Mouse (Mus musculus) hematopoietic stem cell, adult 5-6 weeks (primary cell): Measurements from ENCODE around the gene Josd1. TPM values are rescaled to one million over a fixed set of nuclear protein-coding genes. Genes with fewer than 3 reads are reported as not detected.

ENCODE experiments used
- ATAC-seq, 2 experiments: fragments of 125-278 bp in 1 of 2; replicated peaks in 1 of 2; 2 replicates each; pipeline ENCODE4 v1.8.0; 2016 to 2017; ENCODE audit warnings: inconsistent platforms in 2 of 2, mild to moderate bottlenecking in 2 of 2, moderate number of reproducible peaks in 2 of 2, low read depth in 1 of 2, moderate TSS enrichment in 1 of 2; ENCODE audit not compliant: low FRiP score in 2 of 2, poor library complexity in 2 of 2, severe bottlenecking in 2 of 2, insufficient read depth in 1 of 2, low TSS enrichment in 1 of 2
- total RNA-seq: library from RNA; stranded (forward); fragments of 172-1452, 232-1000 nt; gene quantifications from 2 replicates; pipeline ENCODE4 v1.2.3, GENCODE M21; 2017

Josd1 gene
- total RNA-seq, 1 experiment from 2014 or later, result 35.1 TPM

GRCm38 (mm10) chr15:79696508-79696907 is 8.8 kb upstream of the Josd1 start:
- no peak for ATAC-seq

- no peak for ATAC-seq
These were observed 7.8 kb upstream of the Josd1 start for GRCm38 (mm10) chr15:79695516-79695915.

- ATAC-seq, result peak; percentile 33 to 38; a peak in 3 of 4 replicates
These were observed 6.8 kb upstream of the Josd1 start for GRCm38 (mm10) chr15:79694512-79694911.

DNA sequence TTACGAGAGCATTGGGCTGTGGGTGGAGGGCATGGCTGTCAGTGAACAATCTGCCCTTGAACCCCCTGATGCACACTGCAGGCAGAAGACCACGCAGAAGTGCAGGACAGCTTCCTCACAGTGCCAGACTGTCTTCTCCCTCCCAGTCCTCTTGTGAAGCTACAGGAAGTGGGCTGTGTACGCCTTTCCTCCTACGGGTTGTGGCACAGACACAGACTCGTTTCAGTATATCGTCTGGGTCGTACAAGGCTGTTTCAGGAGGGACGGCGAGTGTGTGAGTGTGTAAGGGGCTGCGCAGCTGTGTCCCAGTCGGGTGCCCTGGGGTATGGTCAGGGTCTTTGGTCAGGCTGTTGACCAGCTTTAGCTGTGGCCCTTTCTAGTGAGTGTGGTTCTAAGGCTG is 6.0 kb upstream of the Josd1 start:
- ATAC-seq, result peak in 1 of 2 experiments; percentile 8; a peak in 1 of 4 replicates

DNA sequence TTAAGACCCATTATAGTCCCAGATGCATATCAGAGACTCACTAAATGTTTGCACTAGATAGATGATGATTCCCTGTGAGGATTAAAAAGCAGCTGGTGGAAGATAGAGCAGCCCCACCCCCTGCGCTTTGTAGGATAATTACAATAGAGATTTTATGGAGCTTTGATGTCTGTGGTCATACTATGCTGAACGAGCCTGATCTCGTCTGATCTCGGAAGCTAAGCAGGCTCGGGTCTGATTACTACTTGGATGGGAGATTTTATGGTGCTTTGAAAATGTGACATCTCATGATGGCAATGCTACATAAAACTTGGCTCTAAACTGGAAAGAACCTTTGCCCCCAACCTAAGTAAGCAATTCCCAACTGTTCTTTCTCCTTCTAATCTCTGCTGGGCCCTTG is 4.6 kb upstream of the Josd1 start:
- ATAC-seq, result no peak

- ATAC-seq, result no peak
These were observed 3.3 kb upstream of the Josd1 start for GRCm38 (mm10) chr15:79691023-79691508.

DNA sequence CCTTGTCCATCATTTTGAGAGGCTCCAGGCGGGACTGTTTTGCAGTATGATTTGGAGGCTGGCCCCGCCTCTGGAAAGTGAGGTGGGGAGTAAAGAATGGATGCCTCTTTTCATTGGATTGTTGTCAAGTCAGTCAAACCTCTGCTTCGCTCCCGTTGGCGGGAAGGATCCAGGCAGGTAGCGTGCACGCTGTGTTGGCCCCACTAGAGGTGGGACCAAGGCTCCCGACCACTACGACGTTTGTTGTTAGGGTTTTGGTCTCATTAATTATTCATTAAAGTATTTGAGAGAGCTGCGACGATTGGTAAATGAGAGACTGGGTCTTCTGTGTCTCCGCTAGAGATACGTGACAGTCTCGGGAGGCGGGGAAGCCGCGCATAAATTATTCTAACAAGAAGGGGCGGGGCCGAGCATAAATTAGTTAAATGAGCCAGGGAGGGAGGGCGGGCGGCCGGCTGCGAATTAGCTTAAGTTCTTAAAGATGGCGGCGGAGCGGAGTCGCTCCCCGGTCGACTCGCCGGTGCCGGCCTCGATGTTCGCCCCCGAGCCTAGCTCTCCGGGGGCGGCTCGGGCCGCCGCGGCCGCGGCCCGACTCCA is 2.8 kb upstream of the Josd1 start, which contains the start of gene Gtpbp1:
TSS of gene Gtpbp1 (plus strand) at position 420 of the 597 bp plus-strand sequence.
- ATAC-seq, result peak; percentile 80 to 85

GRCm38 (mm10) chr15:79689662-79690425 is 2.1 kb upstream of the Josd1 start:
- no peak for ATAC-seq

DNA sequence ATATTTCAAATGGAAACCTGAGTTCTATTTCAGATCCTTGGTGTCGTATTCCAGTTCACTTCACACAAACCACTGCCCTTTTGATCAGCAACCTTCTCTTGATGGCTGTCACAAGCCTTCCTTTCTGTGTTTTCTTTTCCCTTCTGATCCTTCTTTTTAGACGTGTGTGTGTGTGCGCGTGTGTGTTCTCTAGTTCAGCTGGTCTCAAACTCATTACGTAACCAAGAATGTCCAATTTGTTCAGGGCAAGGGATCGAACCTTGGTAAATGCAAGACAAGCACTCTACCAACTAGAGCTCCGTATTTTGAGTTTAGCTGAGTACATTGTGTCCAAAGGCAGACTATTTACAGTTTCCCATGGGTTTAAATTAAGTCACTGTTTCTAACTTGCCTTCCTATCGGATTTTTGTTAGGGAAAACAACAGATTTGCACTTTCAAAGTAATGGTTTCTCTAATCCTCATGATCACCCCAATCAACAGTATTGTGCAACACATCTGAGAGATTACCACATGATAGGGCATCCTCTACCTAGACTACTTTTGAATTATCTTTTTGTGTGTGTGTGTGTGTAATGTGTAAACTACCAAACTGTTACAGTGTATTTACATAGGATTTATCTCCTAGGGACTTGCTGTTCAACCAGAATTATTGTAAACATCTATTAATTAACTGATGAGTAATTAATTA is 693 bp upstream of the Josd1 start:
- ATAC-seq, result no peak

GRCm38 (mm10) chr15:79687175-79687574 is 544 bp downstream of the Josd1 start:
- ATAC-seq, result no peak

DNA sequence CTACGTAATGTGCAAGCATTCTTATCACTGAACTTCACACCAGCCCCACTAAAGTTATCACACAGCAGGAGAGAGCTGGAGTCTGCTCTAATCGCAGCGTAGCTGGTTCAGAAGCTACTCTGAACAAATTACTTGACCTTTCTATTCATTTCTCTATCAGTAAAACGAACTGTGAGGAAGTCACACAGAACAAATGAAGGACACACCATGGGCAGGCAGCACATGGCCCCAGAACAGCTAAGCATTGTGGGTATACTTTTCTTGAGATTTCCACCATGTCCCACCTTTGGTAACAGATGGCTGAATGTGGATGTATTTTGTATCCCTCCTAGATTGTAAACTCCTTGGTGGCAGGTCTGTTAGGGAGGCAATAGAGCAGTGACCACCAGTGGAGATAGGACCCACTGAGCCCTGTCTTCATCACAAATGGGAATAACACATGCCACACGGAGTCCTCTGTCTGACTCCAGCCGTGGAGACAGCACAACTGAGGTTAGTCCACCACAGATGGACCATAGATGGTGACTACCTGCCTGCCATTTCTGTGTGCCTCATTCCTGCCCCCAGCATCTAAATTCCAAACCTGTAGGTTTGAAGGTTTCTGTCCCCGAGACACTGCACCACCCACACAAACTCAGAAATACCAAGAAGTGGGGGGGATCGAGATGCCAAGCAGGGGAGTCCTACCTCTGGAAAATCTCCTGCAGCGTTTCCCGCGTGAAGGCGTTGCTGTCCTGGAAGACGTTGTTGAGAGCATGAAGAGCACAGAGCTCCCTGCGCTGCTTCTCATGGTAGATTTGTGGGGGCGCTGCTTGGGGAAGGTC is 1.5 kb downstream of the Josd1 start:
- no peak for ATAC-seq

DNA sequence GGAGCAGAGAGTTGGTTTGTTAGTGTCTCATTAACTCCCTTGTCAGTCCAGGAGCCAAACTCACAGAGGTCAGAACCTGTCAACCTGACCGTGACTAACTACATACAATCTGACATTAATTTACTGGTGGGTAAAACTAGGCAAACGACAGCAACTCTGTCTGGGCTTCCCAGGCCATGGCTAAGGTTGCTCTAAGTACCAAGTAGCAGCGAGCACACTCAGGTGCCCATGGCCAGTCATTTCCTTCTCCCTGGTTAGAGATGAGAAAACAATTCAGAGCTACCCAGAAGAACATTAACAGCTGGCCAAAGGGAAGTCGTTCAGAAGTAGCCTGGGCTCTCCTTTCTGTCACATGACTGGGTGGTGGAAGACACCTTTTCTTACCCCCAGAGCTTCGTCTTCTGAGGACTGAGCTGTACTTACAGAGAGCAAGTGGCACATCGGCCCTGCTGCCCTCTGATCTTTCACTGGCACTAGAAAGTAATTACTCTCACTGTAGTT is 2.5 kb downstream of the Josd1 start:
- ATAC-seq, result no peak

DNA sequence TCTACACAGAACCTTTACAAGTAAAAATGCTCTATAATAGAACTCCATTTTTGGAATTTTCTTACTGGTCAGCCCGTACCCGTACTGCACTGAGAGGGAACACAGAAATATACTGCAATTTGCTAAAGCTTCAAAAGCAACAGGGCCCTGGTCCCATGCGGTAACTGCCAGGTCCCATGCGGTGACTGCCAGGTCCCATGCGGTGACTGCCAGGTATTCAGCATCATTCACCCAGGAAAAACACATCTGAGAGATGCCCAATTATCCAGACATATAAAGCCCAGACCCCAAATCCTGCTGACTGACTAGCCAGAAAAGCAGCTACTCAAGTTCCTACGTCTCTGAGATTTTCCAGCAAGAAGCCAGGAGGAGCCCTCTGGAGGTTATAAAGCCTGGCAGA is 3.1 kb downstream of the Josd1 start:
- no peak for ATAC-seq

- no peak for ATAC-seq
These were observed 3.8 kb downstream of the Josd1 start for GRCm38 (mm10) chr15:79683707-79684465.

DNA sequence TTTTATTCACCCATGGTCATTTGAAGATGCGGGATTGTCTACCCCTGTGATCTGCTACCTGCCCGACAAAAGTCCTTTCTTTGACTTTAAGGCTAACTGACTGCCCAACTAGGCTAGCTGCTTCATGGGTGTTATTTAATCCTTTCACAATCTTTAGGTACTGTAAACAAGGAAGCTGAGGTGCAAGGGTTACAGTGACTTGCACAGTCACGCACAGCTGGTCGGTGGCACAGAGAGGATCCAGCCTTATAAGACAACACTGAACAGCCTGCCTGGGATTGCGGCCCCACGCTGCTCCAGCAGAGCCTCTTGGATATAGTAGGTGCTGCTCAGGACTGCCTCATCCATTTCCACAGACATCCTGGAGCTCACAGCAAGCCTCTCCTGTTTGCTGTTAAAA is 4.6 kb downstream of the Josd1 start:
- ATAC-seq, result peak in 1 of 2 experiments; percentile 37; a peak in 1 of 4 replicates

- ATAC-seq, result no peak
These were observed 5.7 kb downstream of the Josd1 start for GRCm38 (mm10) chr15:79681973-79682372.

DNA sequence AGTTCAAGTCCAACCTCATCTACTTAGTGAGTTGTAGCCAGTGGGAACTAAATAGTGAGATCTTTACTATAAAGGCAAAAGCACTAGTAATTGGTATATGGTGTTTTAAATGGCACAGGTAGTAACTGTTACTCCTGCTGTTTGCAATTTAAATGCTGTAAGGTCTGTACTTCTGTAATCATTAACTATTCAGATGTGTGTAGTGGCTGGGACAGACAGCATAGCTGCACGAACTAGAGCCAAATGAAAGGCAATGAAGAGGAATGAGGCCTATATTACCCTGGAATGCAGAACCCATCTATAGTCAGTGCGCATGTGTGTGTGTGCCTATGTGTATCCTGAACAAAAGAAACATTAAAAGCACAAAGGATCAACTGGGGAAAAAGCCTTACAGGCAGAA is 9.8 kb downstream of the Josd1 start:
- no peak for ATAC-seq
